Mouse (Mus musculus) heart, adult 2 months (tissue): ENCODE measurements at regions not wholly inside any gene's neighbourhood (a gene's known extent, or its start where the extent isn't known, plus 50 kb on each side); places are given as distances from the start of the nearest gene placed in this dataset.

Source experiments
- CTCF ChIP-seq: fragments of 200-600 bp; IDR thresholded peaks from 2 replicates; pipeline ENCODE4 v1.8.1; 2022; ENCODE audit warnings: antibody characterized with exemption, mild to moderate bottlenecking, moderate library complexity
- EP300 ChIP-seq: fragments of 200-500 bp; IDR thresholded peaks from 2 replicates; pipeline ENCODE4 v1.6.1; 2011; ENCODE audit warnings: low read depth, low read length, control low read depth; ENCODE audit not compliant: insufficient read depth
- POLR2A ChIP-seq: fragments of 200-500 bp; IDR thresholded peaks from 2 replicates; pipeline ENCODE4 v1.6.1; 2011; ENCODE audit warnings: mild to moderate bottlenecking, low read depth, low read length, control low read depth; ENCODE audit not compliant: insufficient read depth

DNA sequence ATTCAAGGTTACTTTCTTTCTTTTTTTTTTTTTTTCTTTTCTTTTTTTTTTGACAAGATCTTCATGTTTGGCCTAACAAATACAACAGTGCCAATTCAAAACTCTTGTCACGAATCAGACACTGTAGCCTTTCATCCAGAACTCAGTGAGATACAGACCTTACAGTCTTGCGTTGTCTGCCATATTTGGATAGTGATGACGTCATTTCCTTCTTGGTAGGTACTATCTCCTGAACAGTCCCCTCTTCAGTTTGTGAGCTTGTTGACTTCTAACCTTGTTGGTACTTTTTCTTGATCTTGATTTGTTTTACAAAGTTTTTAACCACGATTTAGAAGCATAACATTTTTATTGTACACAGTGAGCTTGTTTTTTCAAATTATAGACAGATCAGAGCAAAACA lies 206.4 kb downstream of the Klf5 start:
- TF ChIP-seq POLR2A: no peak
- TF ChIP-seq EP300: no peak
- TF ChIP-seq CTCF: no peak
